Mouse (Mus musculus) v-Abl transformed pro-B cells (cell line): ENCODE results near the gene Cdc37l1.

Experiments used
- in situ Hi-C, 2 experiments: fragments of 400-800 bp; cut with MboI; formaldehyde crosslinking; loops; one replicate each; pipeline ENCODE4 v1.15.1; 2025; ENCODE audit not compliant: unreplicated experiment in 2 of 2

The Cdc37l1 gene

GRCm38 (mm10) chr19:29064451-29065102 lies 74.4 kb downstream of the Cdc37l1 start:
- in situ Hi-C loops = loop anchor here (5.0 to 25.0 kb wide), 8 partner anchors 188 to 1627 kb away; partner anchors contain the start of genes 9930021J03Rik (in 2 of the 2), Jak2 (in 2 of the 2), Ranbp6 (in 2 of the 2) and Pum3 (in 1 of the 2)

- in situ Hi-C loops = loop anchor here (5.0 to 25.0 kb wide), 8 partner anchors 185 to 1630 kb away; partner anchors contain the start of genes 9930021J03Rik (in 2 of the 2), Jak2 (in 2 of the 2), Ranbp6 (in 2 of the 2) and Pum3 (in 1 of the 2)
Observed at GRCm38 (mm10) chr19:29066981-29067471, 76.9 kb downstream of the Cdc37l1 start.

DNA sequence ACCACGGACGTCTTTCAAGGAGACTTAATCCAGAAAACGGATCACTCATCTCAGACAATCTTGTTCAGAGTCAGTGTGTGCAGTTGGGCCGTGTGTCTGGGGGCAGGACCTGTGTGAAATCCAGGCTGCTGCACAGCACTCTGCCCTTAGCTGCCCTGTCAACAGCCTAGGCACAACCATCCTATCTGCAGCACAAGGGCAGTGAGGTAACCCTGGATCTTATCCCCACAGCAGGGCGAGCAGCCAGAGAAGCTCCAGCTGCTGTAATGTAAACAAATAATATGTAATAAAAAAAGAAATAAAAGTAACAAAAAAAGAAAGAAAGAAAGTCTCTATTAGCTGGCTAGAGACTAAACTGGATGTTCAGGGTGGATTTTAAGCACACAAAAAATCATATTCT lies 79.0 kb downstream of the Cdc37l1 start:
- in situ Hi-C loops = loop anchor here (5.0 to 25.0 kb wide), 8 partner anchors 183 to 1632 kb away; partner anchors contain the start of genes 9930021J03Rik (in 2 of the 2), Jak2 (in 2 of the 2), Ranbp6 (in 2 of the 2) and Pum3 (in 1 of the 2)

- in situ Hi-C loops = loop anchor here (25.0 kb wide), 3 partner anchors 288 to 1638 kb away; partner anchors contain the start of genes 9930021J03Rik (in 2 of the 2), Ranbp6 (in 2 of the 2) and Pum3 (in 1 of the 2)
Observed at GRCm38 (mm10) chr19:29074802-29075201, 84.7 kb downstream of the Cdc37l1 start.
